Mouse (Mus musculus) heart, adult 2 months (tissue): ENCODE measurements around the gene Ermard.
"Not testable (repeated sequence)": the region's sequence is repeated elsewhere in the genome, so short reads cannot be mapped to it uniquely, and the experiment has no call there.

Source experiments
- CTCF ChIP-seq: fragments of 200-600 bp; IDR thresholded peaks from 2 replicates; pipeline ENCODE4 v1.8.1; 2022; ENCODE audit warnings: antibody characterized with exemption, mild to moderate bottlenecking, moderate library complexity
- POLR2A ChIP-seq: fragments of 200-500 bp; IDR thresholded peaks from 2 replicates; pipeline ENCODE4 v1.6.1; 2011; ENCODE audit warnings: mild to moderate bottlenecking, low read depth, low read length, control low read depth; ENCODE audit not compliant: insufficient read depth

- not testable (repeated sequence) for TF ChIP-seq CTCF, POLR2A
Measured at GRCm38 (mm10) chr17:15053183-15053828, 12.3 kb downstream of the Ermard start.
